Mouse (Mus musculus) regulatory T cell (primary cell): Measurements from ENCODE around the gene Fam172a.

Experiments used
- in situ Hi-C: fragments of 300-600 bp; cut with MboI, MseI; formaldehyde crosslinking; loops from one replicate; pipeline ENCODE4 v1.15.1; 2025; ENCODE audit warnings: high pct_unique_total_duplicates

The Fam172a gene

DNA sequence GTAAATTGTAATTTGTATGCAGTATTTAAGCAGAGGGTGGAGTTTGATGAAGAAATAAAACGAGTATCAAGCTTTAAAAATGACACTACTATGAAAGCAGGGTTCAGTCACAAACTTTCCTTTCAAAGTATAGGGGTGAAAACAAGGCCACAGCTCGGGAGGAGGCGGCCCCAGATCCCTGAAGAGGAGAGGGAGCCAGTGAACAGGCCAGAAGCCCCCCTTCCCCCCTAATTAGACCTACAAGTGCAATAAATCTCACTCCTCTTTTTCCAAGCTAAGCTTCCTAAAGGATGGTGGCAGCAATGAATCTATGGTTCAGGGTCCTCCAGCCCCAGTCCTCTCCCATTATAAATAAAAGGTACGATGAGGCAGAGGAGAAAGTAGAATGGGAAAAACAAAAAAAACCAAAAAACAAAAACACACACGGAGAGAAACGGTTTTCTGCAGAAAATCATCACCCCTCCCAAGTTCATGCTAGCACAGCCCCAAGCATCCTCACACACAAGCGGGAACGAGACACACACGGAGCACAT is 495.5 kb downstream of the Fam172a start:
- in situ Hi-C loops = no loop called here

DNA sequence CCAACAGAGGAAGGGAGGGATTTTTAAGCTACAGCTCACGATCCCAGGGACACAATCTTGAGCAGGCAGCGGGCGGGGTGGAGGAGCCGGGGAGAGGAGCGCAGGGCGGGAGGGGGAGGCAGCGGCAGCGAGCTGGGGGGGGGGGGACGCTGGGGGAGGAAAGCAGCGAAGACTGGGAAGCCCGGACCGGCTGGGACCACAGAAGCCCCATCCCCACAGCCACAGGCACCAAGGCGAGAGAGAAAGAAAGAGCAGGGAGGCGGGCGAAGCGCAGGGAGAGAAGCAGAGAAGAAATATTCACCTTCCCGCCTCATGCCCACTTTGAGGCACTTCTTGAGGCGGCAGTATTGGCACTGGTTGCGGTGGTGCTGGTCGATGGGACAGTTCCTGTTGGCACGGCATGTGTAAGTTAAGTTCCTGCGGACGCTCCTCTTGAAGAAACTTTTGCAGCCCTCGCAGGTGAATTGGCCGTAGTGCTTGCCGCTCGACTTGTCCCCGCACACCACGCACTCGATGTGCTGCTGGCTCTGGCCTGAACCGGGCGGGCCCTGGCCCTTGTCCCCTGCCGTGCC is 496.1 kb downstream of the Fam172a start:
- in situ Hi-C loops = no loop called here

DNA sequence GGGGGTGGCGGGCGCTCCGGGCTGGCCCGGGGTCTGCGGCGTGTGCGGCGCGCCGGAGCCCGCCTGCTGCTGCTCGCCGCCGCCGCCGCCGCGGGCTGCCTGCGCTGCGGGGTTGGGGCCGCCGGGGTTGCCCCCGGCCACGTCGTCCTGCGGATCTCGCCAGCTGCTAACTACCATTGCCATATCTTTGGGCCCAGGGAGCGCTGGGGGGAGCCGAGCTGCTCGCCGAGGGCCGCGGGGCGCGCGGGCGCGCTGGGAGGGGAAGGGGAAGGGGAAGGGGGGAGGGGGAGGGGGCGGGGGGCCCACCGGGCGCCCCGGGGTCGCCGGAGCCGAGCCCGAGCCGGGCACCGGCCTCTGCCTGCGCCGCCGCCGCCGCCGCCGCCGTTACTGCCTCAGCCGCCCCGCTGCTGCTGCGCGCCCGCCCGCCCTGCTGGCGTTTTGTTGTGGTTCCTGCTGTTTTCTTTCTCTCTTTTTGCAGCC is 496.6 kb downstream of the Fam172a start:
- in situ Hi-C loops = no loop called here

DNA sequence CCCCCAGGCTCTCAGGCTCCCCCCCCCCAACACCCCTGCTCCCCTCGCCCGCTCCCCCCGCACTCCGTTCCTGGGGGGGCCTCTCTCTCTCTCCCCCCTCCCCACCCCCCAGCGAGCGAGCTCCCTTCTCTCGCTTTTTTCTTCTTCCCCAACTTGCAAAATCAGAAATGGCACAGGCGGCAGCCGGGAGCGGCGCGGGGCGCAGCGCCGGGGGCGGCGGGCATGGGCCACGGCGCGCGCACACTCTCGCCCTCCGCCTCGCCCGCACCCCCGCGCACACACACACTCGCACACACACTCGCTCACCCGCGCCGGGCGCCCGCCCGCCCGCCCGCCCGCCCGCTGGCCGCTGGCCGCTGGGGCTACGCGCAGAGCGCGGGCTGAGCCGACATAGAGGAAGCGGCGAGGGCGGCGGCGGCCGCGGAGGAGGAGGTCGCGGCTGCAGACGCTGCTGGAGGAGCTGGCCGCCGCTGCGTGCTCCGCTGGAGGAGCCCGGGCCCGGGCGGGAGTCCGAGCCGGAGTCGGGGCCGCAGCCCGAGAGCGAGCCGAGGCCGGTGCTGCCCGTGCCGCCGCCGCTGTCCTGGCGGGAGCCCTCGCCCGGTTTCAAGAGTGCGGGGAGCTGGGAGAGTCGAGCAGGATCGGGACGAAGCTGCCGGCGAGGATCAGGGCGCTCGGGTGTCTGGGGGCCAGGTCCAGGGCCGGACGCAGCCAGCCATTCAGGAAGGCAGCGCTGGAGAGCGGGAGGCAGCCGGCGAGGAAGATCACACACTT is 497.2 kb downstream of the Fam172a start:
- in situ Hi-C loops = no loop called here

DNA sequence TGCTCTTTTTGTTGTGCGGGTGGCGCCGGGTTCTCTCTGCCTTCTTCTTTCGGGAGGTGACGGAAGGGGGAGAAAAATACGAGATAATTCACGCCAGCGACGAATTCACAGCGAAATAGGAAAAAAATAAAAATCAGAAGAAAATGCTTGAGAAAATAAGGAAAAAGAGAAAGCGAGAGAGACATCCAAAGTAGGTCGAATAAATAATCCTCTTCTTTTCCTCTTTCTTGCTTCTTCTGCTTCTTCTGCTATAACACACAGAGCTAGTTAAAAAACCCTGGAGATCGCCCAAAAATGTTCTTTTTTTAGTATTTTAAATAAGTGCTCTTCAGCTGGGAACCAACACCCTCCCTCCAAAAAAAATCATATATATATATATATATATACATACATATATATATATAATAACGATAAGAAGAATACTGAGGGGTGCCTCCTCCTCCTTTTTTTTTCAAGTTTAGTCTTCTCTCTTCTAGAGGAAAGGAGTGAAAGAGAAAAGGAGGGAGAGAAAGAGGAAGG is 497.9 kb downstream of the Fam172a start, which contains the start of gene Nr2f1:
TSS of gene Nr2f1 (minus strand) at position 116 of the 519 bp plus-strand sequence.
- in situ Hi-C loops = loop anchor here (5.0 kb wide), 2 partner anchors 217 to 1032 kb away; no protein-coding TSS in a partner anchor

DNA sequence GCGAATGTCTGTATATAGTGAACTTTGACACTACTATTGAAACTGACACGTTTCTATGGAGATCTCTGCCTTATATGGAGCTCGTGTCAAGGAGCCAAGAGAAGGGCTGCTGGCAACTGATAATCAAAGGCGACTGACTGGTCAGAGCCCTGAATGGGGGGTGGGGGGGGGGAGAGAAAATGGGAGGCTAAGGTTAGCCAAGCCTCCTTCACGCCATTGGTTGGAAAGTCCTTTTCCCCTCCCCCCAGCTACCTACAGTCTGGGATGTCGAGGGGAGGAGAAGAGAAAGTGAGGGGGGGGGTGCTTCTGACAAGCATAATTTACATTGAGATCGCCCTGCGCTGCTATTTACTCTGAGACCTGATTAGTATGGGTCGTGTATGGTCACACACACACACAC is 498.6 kb downstream of the Fam172a start:
- in situ Hi-C loops = loop anchor here (5.0 kb wide), 2 partner anchors 218 to 1033 kb away; no protein-coding TSS in a partner anchor

DNA sequence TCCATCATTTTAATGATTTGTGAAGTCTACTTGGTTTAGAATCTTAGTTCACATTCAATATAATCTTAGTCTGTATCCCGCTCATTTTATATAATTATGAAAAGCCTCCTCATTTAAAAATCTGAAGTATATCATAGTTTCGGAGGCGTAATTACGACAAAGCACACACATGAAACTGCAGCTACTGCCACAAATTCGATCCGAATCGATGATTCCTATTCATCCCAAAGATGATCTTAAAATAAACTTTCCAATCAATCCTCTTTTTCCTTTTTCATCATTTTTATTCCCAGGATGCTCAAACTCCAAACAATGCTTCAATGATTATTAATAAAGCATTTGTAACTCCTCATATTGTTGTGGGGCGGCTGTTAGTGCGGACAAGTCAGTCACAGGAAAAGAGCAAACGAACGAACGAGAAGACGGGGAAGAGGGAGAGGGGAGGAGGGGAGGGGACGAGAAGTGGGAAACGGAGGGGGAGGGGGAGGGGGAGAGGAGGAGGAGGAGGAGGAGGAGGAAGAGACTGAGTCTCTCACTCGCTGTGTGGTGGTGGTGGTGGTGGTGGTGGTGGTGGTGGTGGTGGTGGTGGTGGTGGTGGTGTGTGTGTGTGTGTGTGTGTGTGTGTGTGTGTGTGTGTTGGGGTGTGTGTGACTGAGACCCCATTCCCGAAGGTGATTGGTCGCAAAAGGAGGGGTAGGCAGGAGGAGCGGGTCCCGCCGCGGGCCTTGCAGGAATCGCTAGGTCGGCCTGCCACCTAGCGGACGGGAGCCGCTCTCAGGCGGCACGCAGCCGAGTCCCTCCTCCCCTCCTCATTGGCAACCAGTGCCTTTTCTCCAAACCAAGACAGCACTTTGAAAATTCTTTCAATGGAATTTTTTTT is 499.4 kb downstream of the Fam172a start:
- in situ Hi-C loops = loop anchor here (5.0 kb wide), 2 partner anchors 219 to 1034 kb away; no protein-coding TSS in a partner anchor

DNA sequence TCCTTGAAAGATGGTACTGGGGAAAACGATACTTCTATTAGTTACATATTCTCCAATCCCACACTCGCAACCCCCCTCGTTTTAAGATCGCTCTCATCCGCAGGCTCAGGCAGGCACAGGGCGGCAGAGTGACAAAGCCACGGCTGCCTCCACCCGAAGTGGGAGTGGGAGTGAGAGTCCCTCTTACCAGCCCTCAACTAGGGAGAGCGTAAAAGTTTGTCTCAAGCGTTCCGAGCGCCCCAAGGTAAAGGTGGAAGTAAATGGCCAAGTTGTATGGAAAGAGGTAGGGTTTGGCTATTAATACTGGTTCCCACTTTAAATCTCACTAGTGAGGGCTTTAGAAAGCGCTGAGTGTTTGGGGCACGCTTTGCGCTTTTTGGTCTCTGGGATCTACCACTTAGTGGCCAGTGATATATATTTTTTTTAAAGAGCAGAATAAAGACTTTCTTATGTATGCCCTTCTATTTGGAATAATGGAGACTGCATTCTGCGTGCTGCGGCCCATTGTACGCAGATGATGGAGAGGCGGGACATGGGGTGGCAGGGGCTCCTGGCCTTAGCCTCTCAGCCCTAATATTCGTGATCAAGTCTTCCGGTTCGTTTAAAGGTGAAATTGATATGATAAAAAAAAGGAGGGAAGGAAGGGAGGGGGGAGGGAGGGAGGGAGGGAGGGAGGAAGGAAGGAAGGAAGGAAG is 500.2 kb downstream of the Fam172a start:
- in situ Hi-C loops = loop anchor here (5.0 kb wide), 2 partner anchors 220 to 1035 kb away; no protein-coding TSS in a partner anchor

DNA sequence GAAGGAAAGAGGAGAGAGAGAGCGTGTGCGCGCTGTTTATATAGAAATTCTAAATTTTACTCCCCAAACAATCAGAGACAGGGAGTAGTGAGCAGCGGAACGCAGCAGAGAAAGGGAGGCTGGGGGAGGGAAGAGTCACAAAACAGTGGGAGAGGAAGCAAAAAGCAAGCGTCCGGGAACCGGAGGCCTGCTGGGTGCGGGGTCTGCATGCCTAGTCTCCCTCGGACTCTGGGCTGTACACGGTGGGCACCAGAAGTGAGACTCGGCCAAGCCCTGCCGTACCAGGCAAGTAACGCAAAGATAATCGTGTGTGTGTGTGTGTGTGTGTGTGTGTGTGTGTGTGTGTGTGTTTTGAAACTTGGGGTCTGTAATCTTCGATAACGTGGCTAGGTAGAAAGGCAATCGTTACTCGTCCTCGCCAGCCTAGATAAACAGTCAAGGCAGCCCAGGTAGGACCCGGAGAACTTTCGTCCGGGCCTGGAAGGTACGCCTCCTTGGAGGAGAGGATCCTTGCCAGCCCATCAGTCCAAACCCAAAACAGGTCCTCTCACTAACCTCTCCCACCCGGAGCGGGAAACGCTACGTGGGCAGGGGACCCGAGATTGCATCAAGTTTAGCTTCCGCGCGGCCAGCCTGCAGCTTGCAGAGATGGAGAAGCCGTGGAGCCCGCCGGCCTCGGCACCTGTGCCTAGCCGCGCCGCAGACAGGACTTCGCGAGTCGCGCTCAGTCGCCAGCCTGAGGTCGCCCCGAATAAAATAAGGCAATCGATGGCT is 500.9 kb downstream of the Fam172a start:
- in situ Hi-C loops = loop anchor here (5.0 kb wide), 2 partner anchors 220 to 1035 kb away; no protein-coding TSS in a partner anchor

DNA sequence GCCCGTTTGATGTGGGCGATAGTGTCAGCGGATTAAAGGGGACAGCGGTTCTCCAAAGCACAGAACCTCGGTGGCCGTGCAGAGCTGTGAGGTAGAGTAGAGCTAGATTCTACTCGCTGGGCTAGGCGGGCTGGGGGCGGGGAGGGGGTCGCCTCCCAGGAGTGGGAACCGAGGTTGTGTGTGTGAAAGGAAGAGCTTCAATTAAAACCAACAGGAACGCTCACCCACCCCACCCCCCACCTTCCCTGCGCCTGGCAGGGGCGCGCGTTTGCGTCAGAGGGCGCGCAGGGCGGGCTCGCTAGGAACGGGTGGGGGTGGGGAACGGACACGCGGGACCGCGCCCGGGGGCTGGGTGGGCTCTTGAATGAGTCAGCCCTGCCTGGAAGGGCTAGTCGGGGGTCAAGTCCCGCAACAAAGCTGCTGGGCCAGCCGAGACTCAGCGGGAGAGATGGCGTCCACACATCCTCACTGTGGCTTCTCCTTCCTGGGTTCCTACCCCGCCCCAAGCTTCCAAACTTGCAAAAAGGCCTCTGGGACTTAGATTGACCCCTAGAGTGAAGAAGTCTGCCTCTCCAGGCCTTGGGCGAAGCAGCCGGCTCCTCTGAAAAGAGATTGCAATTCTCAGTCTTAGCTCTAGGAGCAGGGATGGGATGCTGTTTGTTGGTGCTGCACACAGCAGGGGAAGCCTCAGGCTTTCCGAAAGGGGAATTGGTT is 501.7 kb downstream of the Fam172a start:
- in situ Hi-C loops = loop anchor here (5.0 kb wide), 2 partner anchors 221 to 1036 kb away; no protein-coding TSS in a partner anchor

DNA sequence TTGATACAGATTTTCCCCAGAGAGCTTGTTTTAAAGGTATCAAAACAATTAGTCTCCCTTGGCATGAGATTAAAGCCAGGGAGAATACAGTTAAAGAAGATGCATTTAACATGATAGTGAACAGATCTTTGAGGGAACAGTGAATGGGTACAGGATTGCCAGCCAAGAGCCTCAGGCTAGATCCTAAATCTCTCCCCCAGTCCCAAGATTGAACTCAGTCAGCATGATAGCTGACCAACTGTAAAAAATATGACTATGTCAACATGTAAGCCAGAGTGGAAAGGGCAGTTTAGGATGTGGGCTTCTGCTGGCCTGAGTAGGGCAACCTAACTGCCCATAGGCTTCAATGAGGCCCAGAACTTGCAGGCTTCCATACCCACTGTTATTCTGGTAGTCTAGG is 503.6 kb downstream of the Fam172a start:
- in situ Hi-C loops = no loop called here

DNA sequence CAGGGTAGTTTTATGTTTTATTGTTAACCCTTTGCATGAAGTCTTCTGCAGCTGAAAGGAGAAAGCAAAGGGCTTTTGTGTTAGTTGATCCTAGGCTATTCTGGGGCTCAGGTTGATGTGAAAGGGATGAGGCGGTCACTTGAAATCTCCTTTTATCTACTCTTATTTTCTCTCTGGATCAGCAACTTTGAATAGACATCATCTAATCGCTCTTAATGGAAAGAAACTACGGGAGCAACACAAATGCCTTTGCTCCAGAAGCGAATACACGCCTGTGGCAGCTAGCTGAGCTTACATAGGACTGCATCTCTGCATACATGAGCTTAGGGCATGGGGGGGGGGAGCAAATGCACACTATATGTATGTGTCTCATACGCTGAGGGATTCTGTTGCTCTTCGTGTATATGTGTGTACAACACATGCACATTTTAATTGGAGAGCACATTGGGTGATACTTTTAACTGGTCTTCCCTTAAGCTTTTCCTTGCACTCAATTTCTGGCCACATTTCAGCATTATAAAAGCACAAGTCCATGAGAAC is 505.1 kb downstream of the Fam172a start:
- in situ Hi-C loops = no loop called here

DNA sequence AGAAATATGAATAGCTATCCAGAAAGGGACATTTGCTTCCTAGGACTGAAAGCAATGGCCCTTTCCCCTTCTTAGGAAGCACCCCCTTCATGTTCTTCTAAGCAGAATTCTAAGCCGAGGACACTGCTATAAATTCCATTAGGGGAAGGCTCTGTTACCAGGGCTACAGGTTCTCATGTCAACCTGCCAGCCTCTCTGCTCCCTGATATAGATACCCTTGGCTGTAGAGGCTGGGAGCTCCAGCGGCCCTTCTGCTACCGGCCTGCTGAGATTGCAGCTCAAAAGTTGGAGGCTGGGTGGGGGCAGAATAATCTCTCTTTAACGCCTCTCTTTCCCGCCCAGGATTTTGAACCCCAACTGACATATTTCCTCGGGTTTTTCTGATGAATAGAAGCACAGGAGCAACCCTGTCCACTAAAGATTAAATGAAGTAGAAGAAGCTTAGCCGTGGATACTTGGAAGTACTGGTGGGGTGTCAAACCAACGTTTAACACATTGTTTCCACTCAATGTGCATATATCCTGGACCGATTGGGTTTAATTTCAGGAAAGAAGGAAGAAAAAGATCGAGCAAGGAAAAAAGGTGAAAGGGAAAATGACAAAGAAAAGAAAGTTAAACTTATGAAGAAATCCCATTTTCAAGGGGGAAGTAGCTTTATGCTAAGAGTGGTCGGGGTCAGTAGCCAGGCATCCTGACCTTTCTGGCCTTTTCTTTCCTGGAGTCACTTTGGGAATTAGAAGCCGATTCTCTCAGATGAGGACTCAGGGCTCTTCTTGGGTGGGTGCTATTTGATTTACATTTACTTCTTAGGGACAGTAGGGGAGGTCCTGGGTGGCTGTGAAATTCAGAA is 506.2 kb downstream of the Fam172a start:
- in situ Hi-C loops = no loop called here

DNA sequence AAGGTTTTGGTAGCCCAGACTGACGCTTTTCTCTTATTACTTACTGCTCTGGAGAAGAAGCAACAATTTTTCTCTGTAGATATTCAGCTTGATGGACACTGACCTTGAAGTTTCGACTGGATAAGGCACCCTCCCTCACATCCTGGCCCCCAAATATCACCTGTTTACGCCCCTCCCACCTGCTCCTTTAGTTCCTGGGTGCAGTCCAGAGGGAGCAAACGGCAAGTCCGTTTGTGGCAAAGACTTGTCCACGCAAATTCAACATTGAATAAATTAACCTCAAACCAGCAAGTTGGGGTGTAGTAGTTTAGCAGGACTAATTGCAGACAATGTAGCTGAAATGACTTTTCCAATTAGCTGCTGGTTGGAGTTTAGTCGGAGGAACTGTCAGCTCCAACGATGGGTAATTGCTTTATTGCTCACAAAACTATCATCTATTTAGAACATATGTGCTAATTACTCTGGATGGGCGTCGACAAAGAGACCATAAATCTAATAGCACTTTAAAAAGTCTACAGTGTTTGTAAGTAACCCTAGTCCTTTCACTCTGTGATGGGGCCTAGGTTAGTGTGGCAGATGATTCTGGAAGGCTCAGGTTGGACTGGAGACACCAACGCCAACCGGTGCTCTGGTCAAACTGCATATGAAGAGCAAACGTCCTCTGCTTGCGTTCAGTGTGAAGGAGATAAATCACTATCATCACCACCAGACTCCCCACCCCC is 507.0 kb downstream of the Fam172a start:
- in situ Hi-C loops = no loop called here

DNA sequence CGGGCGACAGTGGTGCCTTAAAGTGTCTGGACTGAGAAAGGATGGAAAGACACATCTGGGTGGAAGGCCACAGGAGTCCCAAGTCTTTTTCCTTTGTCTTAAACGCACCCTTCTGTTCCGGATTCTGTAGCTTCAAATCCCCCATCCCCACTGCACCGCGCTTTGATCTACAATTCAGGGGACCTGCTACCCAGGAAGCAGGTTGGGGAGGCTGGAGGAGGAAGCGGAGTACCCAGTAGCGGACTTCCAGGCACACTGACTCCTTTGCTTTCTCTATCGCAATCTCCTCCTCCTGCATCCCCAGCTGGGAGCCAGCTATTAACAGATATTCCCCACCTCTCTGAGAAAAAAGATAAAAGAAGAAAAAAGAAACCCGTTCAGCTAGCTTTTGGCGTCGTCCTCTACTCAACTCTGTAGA is 507.8 kb downstream of the Fam172a start:
- in situ Hi-C loops = no loop called here

DNA sequence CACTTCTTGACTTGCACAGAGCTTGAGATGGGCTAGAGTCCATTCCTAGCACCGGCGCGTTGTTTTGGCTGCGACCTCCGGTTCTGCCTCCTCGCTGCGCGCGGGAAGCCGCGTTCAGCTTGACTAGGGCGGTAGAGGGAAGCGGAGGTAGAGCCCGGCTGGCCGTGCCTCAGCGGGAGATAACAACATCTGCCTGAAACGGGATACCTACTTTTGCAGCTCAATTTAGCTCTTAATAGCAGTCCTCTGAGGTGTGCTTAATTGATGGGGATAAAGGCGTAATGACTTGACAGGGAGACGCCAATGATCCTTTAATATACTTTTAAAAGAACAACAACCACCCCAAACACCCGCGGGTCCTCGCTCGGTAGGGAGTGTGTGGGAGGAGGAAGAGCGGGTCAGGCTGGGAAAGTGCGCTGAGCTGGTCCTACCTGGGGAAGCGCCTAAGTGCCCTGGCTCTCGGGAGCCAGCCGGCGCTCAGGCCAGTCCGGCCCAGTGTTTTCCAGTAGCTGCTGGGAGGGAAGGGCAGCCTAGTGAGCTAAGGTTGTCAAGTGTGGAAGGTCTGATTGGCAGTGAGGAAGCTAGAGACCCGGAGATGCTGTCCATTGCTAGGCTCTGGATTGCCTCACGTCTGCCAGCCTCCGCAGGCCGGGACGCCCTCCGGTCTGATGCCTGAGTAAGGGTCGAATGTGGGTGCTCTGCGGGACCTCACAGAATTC is 508.4 kb downstream of the Fam172a start:
- in situ Hi-C loops = no loop called here

DNA sequence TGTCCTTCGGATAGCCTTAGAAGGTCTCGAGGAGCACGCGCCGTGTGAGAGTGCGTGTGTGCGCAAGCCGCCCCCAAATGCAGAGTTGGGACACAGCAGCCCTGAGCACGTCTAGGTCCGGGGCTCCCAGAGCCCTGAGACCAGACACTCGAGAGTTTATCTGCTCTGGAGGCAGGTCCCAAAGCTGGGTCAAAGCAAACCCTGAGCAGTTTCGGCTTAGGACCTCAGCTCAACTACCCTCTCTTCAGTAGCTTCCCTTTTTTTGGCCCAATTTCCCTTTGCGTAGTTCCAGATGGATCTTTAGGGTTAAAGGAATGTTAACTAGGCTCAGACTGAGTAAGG is 508.9 kb downstream of the Fam172a start:
- in situ Hi-C loops = no loop called here
